Mouse (Mus musculus) CH12.LX (cell line): ENCODE data around the gene Tacc2. TPM values are rescaled to one million over a fixed set of nuclear protein-coding genes. Genes with fewer than 3 reads are reported as not detected.

Experiments used
- DNase-seq: peaks from one replicate; pipeline ENCODE4 v3.0.0-alpha.2; 2013; ENCODE audit errors: extremely low read depth
- H3K27ac ChIP-seq: 2 replicates; pipeline ENCODE4 v1.5.1; 2012; ENCODE audit warnings: low read depth, mild to moderate bottlenecking, control low read depth, moderate library complexity; ENCODE audit not compliant: insufficient read depth
- H3K27me3 ChIP-seq: replicated peaks from 2 replicates; pipeline ENCODE3; 2012; ENCODE audit warnings: inconsistent platforms
- H3K36me3 ChIP-seq, 2 experiments: replicated peaks in 1 of 2; 2 replicates each; pipeline versions ENCODE3 to v1.6.1; 2012; ENCODE audit warnings: inconsistent platforms in 1 of 2, low read length in 1 of 2, mild to moderate bottlenecking in 1 of 2, mixed read lengths in 1 of 2, moderate library complexity in 1 of 2; ENCODE audit not compliant: control insufficient read depth in 1 of 2, insufficient read depth in 1 of 2
- H3K4me1 ChIP-seq, 2 experiments: 2 replicates each; pipeline ENCODE4 v1.6.1; 2012; ENCODE audit warnings: inconsistent platforms in 1 of 2, moderate library complexity in 1 of 2; ENCODE audit not compliant: insufficient read depth in 2 of 2, control insufficient read depth in 1 of 2
- H3K4me2 ChIP-seq: 2 replicates; pipeline ENCODE4 v1.6.1; 2012; ENCODE audit warnings: low read depth, mild to moderate bottlenecking, control low read depth; ENCODE audit not compliant: poor library complexity, insufficient read depth, severe bottlenecking
- H3K4me3 ChIP-seq, 3 experiments: fragments of 150-350 bp in 1 of 3; sonication (generic) in 1 of 3; replicated peaks in 1 of 3; 2 replicates each; pipeline versions ENCODE3 to v1.5.1; 2011 to 2012; ENCODE audit warnings: low read depth in 2 of 3, low read length in 2 of 3, mild to moderate bottlenecking in 2 of 3, moderate library complexity in 2 of 3, control low read depth in 1 of 3, improper control_type of control experiment in 1 of 3, inconsistent platforms in 1 of 3, mixed read lengths in 1 of 3; ENCODE audit not compliant: poor library complexity in 1 of 3
- H3K79me2 ChIP-seq: replicated peaks from 2 replicates; pipeline ENCODE4 v1.6.1; 2012; ENCODE audit warnings: mild to moderate bottlenecking, moderate library complexity; ENCODE audit not compliant: control insufficient read depth, poor library complexity, insufficient read depth, severe bottlenecking; ENCODE audit errors: extremely low read depth
- H3K9ac ChIP-seq: 2 replicates; pipeline ENCODE4 v1.6.1; 2012; ENCODE audit warnings: low read depth, mild to moderate bottlenecking, control low read depth, moderate library complexity; ENCODE audit not compliant: insufficient read depth
- H3K9me3 ChIP-seq: replicated peaks from 2 replicates; pipeline ENCODE3; 2012; ENCODE audit warnings: low read length, inconsistent platforms, mixed read lengths
- CHD2 ChIP-seq: IDR thresholded peaks from 2 replicates; pipeline ENCODE4 v1.6.1; 2011; ENCODE audit warnings: low read length, improper control_type of control experiment
- CTCF ChIP-seq, 2 experiments: IDR thresholded peaks in 1 of 2; conservative IDR thresholded peaks in 1 of 2; 2 replicates each; pipeline ENCODE4 v1.5.1; 2011 to 2012; ENCODE audit warnings: low read depth in 2 of 2, low read length in 2 of 2, improper control_type of control experiment in 1 of 2, inconsistent platforms in 1 of 2, mild to moderate bottlenecking in 1 of 2, moderate library complexity in 1 of 2
- EP300 ChIP-seq: IDR thresholded peaks from 2 replicates; pipeline ENCODE4 v1.6.1; 2011; ENCODE audit warnings: low read length, improper control_type of control experiment
- GABPA ChIP-seq: IDR thresholded peaks from 2 replicates; pipeline ENCODE4 v1.6.1; 2012; ENCODE audit warnings: low read depth, low read length, improper control_type of control experiment, inconsistent platforms; ENCODE audit not compliant: insufficient replicate concordance
- KAT2A ChIP-seq: IDR thresholded peaks from 2 replicates; pipeline ENCODE4 v1.6.1; 2012; ENCODE audit warnings: low read length, improper control_type of control experiment, inconsistent platforms; ENCODE audit not compliant: insufficient replicate concordance
- MAZ ChIP-seq: IDR thresholded peaks from 2 replicates; pipeline ENCODE4 v1.6.1; 2012; ENCODE audit warnings: low read depth, mild to moderate bottlenecking, inconsistent platforms, low read length, improper control_type of control experiment, moderate library complexity
- MXI1 ChIP-seq: IDR thresholded peaks from 2 replicates; pipeline ENCODE4 v1.6.1; 2011; ENCODE audit warnings: mild to moderate bottlenecking, low read depth, low read length, improper control_type of control experiment
- MYC ChIP-seq: IDR thresholded peaks from 2 replicates; pipeline ENCODE4 v1.6.1; 2011; ENCODE audit warnings: low read depth, mild to moderate bottlenecking, improper control_type of control experiment, low read length
- NELFE ChIP-seq: IDR thresholded peaks from 2 replicates; pipeline ENCODE4 v1.6.1; 2011; ENCODE audit warnings: low read depth, low read length, improper control_type of control experiment
- NRF1 ChIP-seq: IDR thresholded peaks from 2 replicates; pipeline ENCODE4 v1.6.1; 2014; ENCODE audit warnings: low read depth, mild to moderate bottlenecking, inconsistent platforms, low read length, improper control_type of control experiment, moderate library complexity
- POLR2A ChIP-seq: IDR thresholded peaks from 2 replicates; pipeline ENCODE4 v1.6.1; 2011; ENCODE audit warnings: low read depth, mild to moderate bottlenecking, improper control_type of control experiment, low read length
- POLR2AphosphoS2 ChIP-seq: IDR thresholded peaks from 2 replicates; pipeline ENCODE4 v1.6.1; 2011; ENCODE audit warnings: low read depth, low read length, improper control_type of control experiment
- RAD21 ChIP-seq: IDR thresholded peaks from 2 replicates; pipeline ENCODE4 v1.6.1; 2011; ENCODE audit warnings: low read depth, mild to moderate bottlenecking, low read length, improper control_type of control experiment, moderate library complexity
- SMC3 ChIP-seq: IDR thresholded peaks from 2 replicates; pipeline ENCODE4 v1.6.1; 2011; ENCODE audit warnings: low read depth, low read length, improper control_type of control experiment
- TCF12 ChIP-seq: IDR thresholded peaks from 2 replicates; pipeline ENCODE4 v1.6.1; 2014; ENCODE audit warnings: low read depth, mild to moderate bottlenecking, inconsistent platforms, low read length, improper control_type of control experiment
- UBTF ChIP-seq: IDR thresholded peaks from 2 replicates; pipeline ENCODE4 v1.6.1; 2012; ENCODE audit warnings: low read depth, mild to moderate bottlenecking, inconsistent platforms, low read length, improper control_type of control experiment, moderate library complexity
- USF1 ChIP-seq: IDR thresholded peaks from 2 replicates; pipeline ENCODE4 v1.6.1; 2014; ENCODE audit warnings: low read depth, mild to moderate bottlenecking, inconsistent platforms, low read length, improper control_type of control experiment
- ZC3H11A ChIP-seq: IDR thresholded peaks from 2 replicates; pipeline ENCODE4 v1.6.1; 2012; ENCODE audit warnings: low read depth, mild to moderate bottlenecking, inconsistent platforms, low read length, improper control_type of control experiment
- ZKSCAN1 ChIP-seq: IDR thresholded peaks from 2 replicates; pipeline ENCODE4 v1.6.1; 2012; ENCODE audit warnings: low read depth, inconsistent platforms, low read length, improper control_type of control experiment, borderline replicate concordance
- ZMIZ1 ChIP-seq: IDR thresholded peaks from 2 replicates; pipeline ENCODE4 v1.6.1; 2012; ENCODE audit warnings: low read depth, mild to moderate bottlenecking, inconsistent platforms, low read length, improper control_type of control experiment
- ZNF384 ChIP-seq: IDR thresholded peaks from 2 replicates; pipeline ENCODE4 v1.6.1; 2012; ENCODE audit warnings: low read depth, low read length, improper control_type of control experiment, inconsistent platforms
- dilution Hi-C: fragments of 300-500 bp; cut with MboI; formaldehyde crosslinking; loops from 2 replicates; pipeline ENCODE4 v1.14.3; 2020; ENCODE audit warnings: low sequenced_read_pairs; ENCODE audit not compliant: extremely low pct_unique_long_range_greater_than_20kb, extremely low pct_ligation_motif_present
- in situ Hi-C: fragments of 300-500 bp; cut with MboI; formaldehyde crosslinking; loops from 3 replicates; pipeline ENCODE4 v1.14.3; 2019; ENCODE audit warnings: low sequenced_read_pairs, low pct_ligation_motif_present, low pct_unique_long_range_greater_than_20kb, mixed read lengths
- polyA plus RNA-seq: library from polyadenylated mRNA; unstranded; fragments of >175 nt; gene quantifications from 2 replicates; pipeline ENCODE4 v1.2.1, GENCODE M21; 2012; ENCODE audit warnings: low read depth; ENCODE audit not compliant: insufficient read length
- total RNA-seq, 2 experiments: library from RNA; depleted of rRNA; stranded (reverse); fragments of 300-350 nt in 1 of 2; fragments of >200 nt in 1 of 2; gene quantifications; 2 replicates each; pipeline ENCODE4 v1.2.3; 2012 to 2014

Tacc2 gene
- total and polyA plus RNA-seq, 3 experiments: 0.13 to 0.41 TPM; not detected in 1

DNA sequence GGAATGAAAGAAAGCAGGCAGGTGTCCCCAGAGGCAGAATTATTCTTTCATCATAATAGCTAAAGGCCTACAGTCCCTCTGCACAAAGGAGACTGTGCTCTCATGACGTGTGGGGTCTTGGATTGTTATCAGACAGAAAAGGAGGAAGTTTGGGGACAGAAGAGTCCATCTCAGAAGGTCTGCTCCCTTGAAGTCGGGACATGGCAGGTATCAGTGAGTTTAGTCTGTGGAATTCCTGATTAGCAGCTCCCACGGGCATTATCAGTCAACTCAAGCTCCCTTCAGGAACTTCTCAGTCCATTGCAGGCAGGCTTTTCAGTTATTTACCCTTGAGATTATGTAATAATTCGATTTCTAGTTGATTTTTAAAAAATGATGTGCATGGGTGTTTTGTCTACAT is 13.4 kb upstream of the Tacc2 start:
- Histone ChIP-seq H3K9me3 (no peaks in the 10 kb centered on the region), H3K79me2 (no peaks in the 10 kb centered on the region), H3K4me2 (no peak overlapping the region), H3K27me3 (peaks cover 11% of the 10 kb centered on the region), H3K27ac (no peak overlapping the region), H3K4me1 (peaks cover 0 to 2% of the 10 kb centered on the region in 2 experiments; a peak in 2 of 4 replicates), H3K9ac (no peak overlapping the region), H3K4me3 (no peak overlapping the region), H3K36me3 (no peaks in the 10 kb centered on the region)
- no peak for DNase-seq
- dilution Hi-C loops: no loop called here
- TF ChIP-seq MXI1: no peak
- TF ChIP-seq MYC: no peak
- TF ChIP-seq RAD21: no peak
- TF ChIP-seq ZC3H11A: no peak
- TF ChIP-seq CHD2: no peak
- TF ChIP-seq POLR2A: no peak
- no peak for TF ChIP-seq GABPA
- no peak for TF ChIP-seq TCF12
- TF ChIP-seq NELFE: no peak
- TF ChIP-seq CTCF (conservative IDR thresholded peaks at IDR 0.05 in 1 of 2, IDR thresholded peaks at IDR 0.05 in 1 of 2; ENCODE audit: low read depth in 2 of 2, low read length in 2 of 2): no peak
- TF ChIP-seq MAZ: no peak
- no peak for TF ChIP-seq USF1
- no peak for TF ChIP-seq SMC3
- no peak for TF ChIP-seq ZKSCAN1
- no peak for TF ChIP-seq NRF1
- no peak for TF ChIP-seq ZNF384
- TF ChIP-seq UBTF: no peak
- TF ChIP-seq POLR2AphosphoS2: no peak
- TF ChIP-seq KAT2A: no peak
- no peak for TF ChIP-seq ZMIZ1
- in situ Hi-C loops: no loop called here

DNA sequence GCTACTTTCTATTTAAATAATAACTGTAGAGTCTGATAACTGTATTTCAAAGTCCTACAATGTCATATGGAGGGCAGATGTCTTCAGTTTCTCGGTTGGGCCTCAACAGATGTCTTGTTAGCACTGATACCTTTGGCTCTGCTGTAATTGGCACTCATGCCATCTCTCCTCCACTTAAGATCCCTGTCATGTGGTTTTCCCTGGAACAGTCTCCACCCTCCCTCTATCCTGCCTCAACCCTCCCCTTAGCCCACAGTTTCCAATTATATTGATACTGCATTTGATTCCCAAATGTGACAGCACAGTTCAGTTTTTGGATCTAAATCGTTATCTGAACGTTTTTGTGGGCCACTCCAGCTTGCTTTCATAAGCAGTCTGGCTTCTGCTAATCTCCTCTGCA is 12.6 kb upstream of the Tacc2 start:
- Histone ChIP-seq H3K36me3 (no peaks in the 10 kb centered on the region), H3K79me2 (no peaks in the 10 kb centered on the region), H3K9me3 (no peaks in the 10 kb centered on the region), H3K27ac (no peak overlapping the region), H3K4me2 (no peak overlapping the region), H3K4me3 (no peak overlapping the region), H3K4me1 (peaks cover 0 to 8% of the 10 kb centered on the region in 2 experiments; a peak in 2 of 4 replicates), H3K27me3 (peaks cover 11% of the 10 kb centered on the region), H3K9ac (no peak overlapping the region)
- in situ Hi-C loops (no loop called here), dilution Hi-C loops (no loop called here)
- no peak for DNase-seq
- TF ChIP-seq EP300: no peak
- TF ChIP-seq ZMIZ1: no peak
